25 mouse cellular contexts compared by ENCODE assay signal in the genomic region with DNA sequence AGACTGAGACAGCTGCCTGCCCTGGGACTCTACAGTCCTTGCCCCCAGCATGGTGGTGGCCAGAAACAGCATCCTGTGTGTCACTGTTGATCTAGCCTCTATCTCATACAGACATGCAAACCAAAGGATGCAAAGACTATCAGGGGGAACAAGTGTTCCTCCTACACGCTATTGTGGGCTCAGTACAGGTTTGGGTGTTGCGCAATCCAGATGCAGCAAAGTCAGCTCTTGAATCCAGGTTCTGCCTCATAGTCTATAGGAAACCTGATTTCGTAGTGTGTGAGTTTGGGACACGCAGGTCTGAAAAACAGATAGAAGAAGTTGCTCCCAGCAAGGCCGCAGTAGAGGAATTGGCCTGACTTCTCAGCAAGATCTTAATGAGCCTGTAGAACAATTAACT. TPM values are rescaled to one million over a fixed set of nuclear protein-coding genes. Genes with fewer than 3 reads are reported as not detected.
DNase-seq lines count a peak whose midpoint lies in the region; ATAC-seq and TF ChIP-seq lines count a peak whose summit lies in the region.
"Had no signal": no experiment of that assay in that cellular context is flagged by ENCODE, and none has a peak within 500 bp of the region (broad histone marks: within the 10 kb centered on the region; RNA-seq: fewer than 3 reads in every experiment).

No protein-coding gene starts in this region.

- H3K79me2 ChIP-seq in C2C12 (ENCODE audit: control insufficient read depth, insufficient read depth) (no peaks in the 10 kb centered on the region), myocyte (ENCODE audit: control insufficient read depth, insufficient read depth) (no peaks in the 10 kb centered on the region)

- H3K36me3 ChIP-seq in C2C12 (ENCODE audit: control insufficient read depth, insufficient read depth) (no peaks in the 10 kb centered on the region), myocyte (ENCODE audit: control insufficient read depth, insufficient read depth) (no peaks in the 10 kb centered on the region)
- H3K36me3 ChIP-seq in forebrain, embryonic 15.5 days = no peaks in the 10 kb centered on the region
- H3K36me3 ChIP-seq: forebrain, embryonic 10.5 days; forebrain, embryonic 12.5 days had no signal

- H3K79me3 ChIP-seq in C2C12 (ENCODE audit: low read depth) = no peaks in the 10 kb centered on the region

- H3K4me2 ChIP-seq in myocyte (ENCODE audit: low read depth) = no peak overlapping the region
- H3K4me2 ChIP-seq in forebrain, embryonic 15.5 days (replicated peaks) = no peak overlapping the region
- H3K4me2 ChIP-seq: embryonic facial prominence, embryonic 13.5 days; embryonic facial prominence, embryonic 15.5 days; forebrain, embryonic 12.5 days had no signal

- no peak overlapping the region for H3K27ac ChIP-seq in left cerebral cortex, adult 2 months
- H3K27ac ChIP-seq in forebrain, embryonic 15.5 days (replicated peaks) = no peak overlapping the region
- H3K27ac ChIP-seq: embryonic facial prominence, embryonic 13.5 days; embryonic facial prominence, embryonic 15.5 days; forebrain, embryonic 10.5 days; forebrain, embryonic 12.5 days had no signal

- H3ac ChIP-seq in C2C12 (ENCODE audit: control insufficient read depth, insufficient read length, low read depth) (no peak overlapping the region), myocyte (ENCODE audit: control insufficient read depth, insufficient read length) (no peak overlapping the region)

- no peaks in the 10 kb centered on the region for H3K9me3 ChIP-seq in forebrain, embryonic 15.5 days
- H3K9me3 ChIP-seq: embryonic facial prominence, embryonic 13.5 days; embryonic facial prominence, embryonic 15.5 days; forebrain, embryonic 10.5 days; forebrain, embryonic 12.5 days had no signal

- DNase-seq in frontal cortex, postnatal 36 days (ENCODE audit: low spot score in 2 of 2) = no peak
- DNase-seq in left cerebral cortex, adult 2 months (ENCODE audit: extremely low spot score in 1 of 2, low spot score in 2 of 2) = no peak
- DNase-seq: adrenal gland, adult 2 months; adrenal gland, postnatal 10 days; adrenal gland, postnatal 25 days; B cell, adult 2 months; cerebellum, adult 11-12 months; cerebellum, adult 2 months; cerebellum, adult 9-10 months; cerebellum, postnatal 25 days; embryo, embryonic 11 days; forebrain, postnatal 0 days had no signal

- ATAC-seq in frontal cortex, adult (ENCODE audit: low TSS enrichment) = 0 out of 2 replicates have a peak, but pooled peaks have one; percentile 4
- peak; percentile 30 for ATAC-seq in common myeloid progenitor, adult 5-6 weeks (replicated peaks; ENCODE audit: low read depth, poor library complexity, severe bottlenecking)
- ATAC-seq in forebrain, embryonic 15.5 days (replicated peaks) = no peak
- ATAC-seq: forebrain, embryonic 14.5 days; forebrain, postnatal 0 days had no signal

- WGBS in forebrain, embryonic 15.5 days = 94% methylated on average over 5 of the region's 5 CpGs

- H3K4me1 ChIP-seq in forebrain, embryonic 15.5 days = no peaks in the 10 kb centered on the region
- H3K4me1 ChIP-seq: embryonic facial prominence, embryonic 13.5 days; embryonic facial prominence, embryonic 15.5 days; forebrain, embryonic 10.5 days; forebrain, embryonic 12.5 days had no signal

- intact Hi-C loops in left cerebral cortex, adult 2 months (cut with DNase I) = no loop called here

- TF ChIP-seq POLR2A in myocyte (IDR thresholded peaks at IDR 0.05; ENCODE audit: insufficient read length, low read depth) = no peak

- H3K4me3 ChIP-seq in C2C12 (ENCODE audit: insufficient read depth, poor library complexity, severe bottlenecking) = no peak overlapping the region
- no peak overlapping the region for H3K4me3 ChIP-seq in myocyte
- no peak overlapping the region for H3K4me3 ChIP-seq in left cerebral cortex, adult 2 months
- H3K4me3 ChIP-seq in forebrain, embryonic 15.5 days = no peak overlapping the region
- H3K4me3 ChIP-seq: embryonic facial prominence, embryonic 13.5 days; embryonic facial prominence, embryonic 15.5 days; erythroblast, embryonic 14.5 days; forebrain, embryonic 10.5 days; forebrain, embryonic 12.5 days had no signal

- H3K27me3 ChIP-seq in C2C12 (ENCODE audit: control insufficient read depth, insufficient read depth, insufficient read length) = peaks cover 1% of the 10 kb centered on the region
- H3K27me3 ChIP-seq in myocyte (ENCODE audit: control insufficient read depth, insufficient read depth, insufficient read length) = no peaks in the 10 kb centered on the region
- H3K27me3 ChIP-seq in forebrain, embryonic 15.5 days = no peaks in the 10 kb centered on the region
- H3K27me3 ChIP-seq: embryonic facial prominence, embryonic 13.5 days; embryonic facial prominence, embryonic 15.5 days; forebrain, embryonic 12.5 days had no signal

- H3K9ac ChIP-seq in forebrain, embryonic 15.5 days (replicated peaks) = no peak overlapping the region
- H3K9ac ChIP-seq: embryonic facial prominence, embryonic 13.5 days; embryonic facial prominence, embryonic 15.5 days; forebrain, embryonic 12.5 days; forebrain, postnatal 0 days had no signal

- TF ChIP-seq CTCF in C2C12 (IDR thresholded peaks at IDR 0.05; ENCODE audit: control insufficient read depth, insufficient read depth, insufficient read length) = no peak
- no peak for TF ChIP-seq CTCF in left cerebral cortex, adult 2 months (IDR thresholded peaks at IDR 0.05)

TF ChIP-seq in C2C12, 6 proteins besides CTCF, POLR2A, EP300 and RAD21:
- TF ChIP-seq CEBPB (IDR thresholded peaks at IDR 0.05; ENCODE audit: low read depth) (peak; percentile 51), MYOD1 (IDR thresholded peaks at IDR 0.05; ENCODE audit: control insufficient read depth, insufficient read length, low read depth) (no peak)
TF ChIP-seq in C2C12: peak in this region for 1.

TF ChIP-seq in myocyte, 11 proteins besides CTCF, POLR2A, EP300 and RAD21:
- TF ChIP-seq POLR2AphosphoS2 (IDR thresholded peaks at IDR 0.05; ENCODE audit: insufficient read length, low read depth) (no peak), CEBPB (IDR thresholded peaks at IDR 0.05; ENCODE audit: insufficient read depth, poor library complexity, severe bottlenecking) (peak; percentile 67), USF1 (IDR thresholded peaks at IDR 0.05; ENCODE audit: low read depth) (no peak)

RNA-seq across cellular contexts. Expression of gene Dusp22, which starts 42.9 kb away (rescaled TPM):
- polyA plus RNA-seq in C2C12 (2012; fragmentation: generic; extraction: Trizol) (4.5 TPM), myocyte (2012; fragmentation: generic; extraction: Trizol) (10.4 TPM)
- 1.0 and 2.4 TPM in 2 replicates for total RNA-seq in common myeloid progenitor, adult 5-6 weeks (2017)
- total RNA-seq in left cerebral cortex, adult 2 months (2021) = 10 to 100 TPM; 29.7 to 33.1 TPM
- polyA plus RNA-seq in forebrain, embryonic 15.5 days (2015; fragmentation: Nextera tagmentation; extraction: Ambion mirVana) = 14.7 and 16.6 TPM in 2 replicates
- total RNA-seq: MEL had no signal

RNA-seq across cellular contexts. Expression of gene Irf4, which starts 46.3 kb away (rescaled TPM):
- polyA plus RNA-seq in C2C12 (2012; fragmentation: generic; extraction: Trizol) (not detected), myocyte (2012; fragmentation: generic; extraction: Trizol) (0.01 TPM)
- total RNA-seq in common myeloid progenitor, adult 5-6 weeks (2017) = 0.50 and 7.2 TPM in 2 replicates
- total RNA-seq in left cerebral cortex, adult 2 months (2021) = under 1 TPM; 0.32 to 0.58 TPM
- polyA plus RNA-seq in forebrain, embryonic 15.5 days (2015; fragmentation: Nextera tagmentation; extraction: Ambion mirVana) = 0.06 and 0.23 TPM in 2 replicates
- total RNA-seq: MEL had no signal
- polyA plus RNA-seq: embryonic facial prominence, embryonic 11.5 days; erythroblast, embryonic 14.5 days; forebrain, embryonic 10.5 days had no signal
